Mouse (Mus musculus) central nervous system, embryonic 11.5 days (tissue): Measurements from ENCODE around the gene Fam20c. TPM values are rescaled to one million over a fixed set of nuclear protein-coding genes. Genes with fewer than 3 reads are reported as not detected.

Experiments used
- polyA plus RNA-seq: library from polyadenylated mRNA; depleted of rRNA; stranded (reverse); fragments of >200 nt; gene quantifications from 2 replicates; pipeline ENCODE4 v1.2.3, GENCODE M21; 2012; rRNA removed

Fam20c gene
- polyA plus RNA-seq, result 15.7 and 26.7 TPM in 2 replicates

GRCm38 (mm10) chr5:138754303-138755120 lies at the start of gene Fam20c:
Fam20c (plus strand) TSS chr5:138754514.

GRCm38 (mm10) chr5:138819780-138820179 lies 65.5 kb downstream of the Fam20c start, which contains the start of gene Gm5294:
Gm5294 (plus strand) TSS chr5:138820080.

Other genes starting within 250 kb of the Fam20c start
- gene 1700123K08Rik, start 189.8 kb upstream of the Fam20c start, polyA plus RNA-seq, result 0.04 and 0.08 TPM in 2 replicates
- gene Zfp68, start 134.8 kb upstream of the Fam20c start, polyA plus RNA-seq, result 26.7 and 40.8 TPM in 2 replicates
- gene A430033K04Rik, start 131.7 kb upstream of the Fam20c start, polyA plus RNA-seq, result 9.6 and 11.6 TPM in 2 replicates
- gene Gm5294, start 65.6 kb downstream of the Fam20c start, polyA plus RNA-seq, result not detected in 2 replicates
- gene Pdgfa, start 242.9 kb downstream of the Fam20c start, polyA plus RNA-seq, result 8.2 and 14.5 TPM in 2 replicates